Mouse (Mus musculus) heart, embryonic 15.5 days (tissue): ENCODE measurements at regions not wholly inside any gene's neighbourhood (a gene's known extent, or its start where the extent isn't known, plus 50 kb on each side); places are given as distances from the start of the nearest gene placed in this dataset.

Source experiments
- ATAC-seq: fragments of 200-750 bp; cut with Nextera tagmentation; replicated peaks from 2 replicates; pipeline ENCODE4 v1.8.0; 2017; ENCODE audit warnings: low read depth, moderate TSS enrichment; ENCODE audit not compliant: insufficient number of reproducible peaks, insufficient read depth, low FRiP score
- H3K27ac ChIP-seq: fragments of 300-500 bp; sonication (generic); 2 replicates; pipeline ENCODE4 v1.5.1; 2015; ENCODE audit warnings: mild to moderate bottlenecking, inconsistent platforms
- H3K27me3 ChIP-seq: fragments of 300-500 bp; sonication (generic); 2 replicates; pipeline ENCODE4 v1.6.1; 2015; ENCODE audit warnings: inconsistent platforms
- H3K36me3 ChIP-seq: fragments of 300-500 bp; sonication (generic); 2 replicates; pipeline ENCODE4 v1.6.1; 2015; ENCODE audit warnings: mild to moderate bottlenecking, inconsistent platforms
- H3K4me1 ChIP-seq: fragments of 300-500 bp; sonication (generic); replicated peaks from 2 replicates; pipeline ENCODE4 v1.6.1; 2015; ENCODE audit warnings: inconsistent platforms
- H3K4me2 ChIP-seq: fragments of 300-500 bp; sonication (generic); 2 replicates; pipeline ENCODE4 v1.6.1; 2015; ENCODE audit warnings: inconsistent platforms, mild to moderate bottlenecking, moderate library complexity
- H3K4me3 ChIP-seq: fragments of 300-500 bp; sonication (generic); 2 replicates; pipeline ENCODE4 v1.5.1; 2015; ENCODE audit warnings: mild to moderate bottlenecking, inconsistent platforms
- H3K9ac ChIP-seq: fragments of 300-500 bp; sonication (generic); 2 replicates; pipeline ENCODE4 v1.6.1; 2015; ENCODE audit warnings: mild to moderate bottlenecking, inconsistent platforms
- H3K9me3 ChIP-seq: fragments of 300-500 bp; sonication (generic); replicated peaks from 2 replicates; pipeline ENCODE4 v1.6.1; 2016; ENCODE audit warnings: inconsistent platforms
- WGBS: fragments of 180-500 bp; shearing (Covaris S2); methylation state at CpG from one replicate; pipeline ENCODE4 v1.1.7; 2015; ENCODE audit warnings: mixed read lengths; 5-methylcytosine and 5-hydroxymethylcytosine counted together

DNA sequence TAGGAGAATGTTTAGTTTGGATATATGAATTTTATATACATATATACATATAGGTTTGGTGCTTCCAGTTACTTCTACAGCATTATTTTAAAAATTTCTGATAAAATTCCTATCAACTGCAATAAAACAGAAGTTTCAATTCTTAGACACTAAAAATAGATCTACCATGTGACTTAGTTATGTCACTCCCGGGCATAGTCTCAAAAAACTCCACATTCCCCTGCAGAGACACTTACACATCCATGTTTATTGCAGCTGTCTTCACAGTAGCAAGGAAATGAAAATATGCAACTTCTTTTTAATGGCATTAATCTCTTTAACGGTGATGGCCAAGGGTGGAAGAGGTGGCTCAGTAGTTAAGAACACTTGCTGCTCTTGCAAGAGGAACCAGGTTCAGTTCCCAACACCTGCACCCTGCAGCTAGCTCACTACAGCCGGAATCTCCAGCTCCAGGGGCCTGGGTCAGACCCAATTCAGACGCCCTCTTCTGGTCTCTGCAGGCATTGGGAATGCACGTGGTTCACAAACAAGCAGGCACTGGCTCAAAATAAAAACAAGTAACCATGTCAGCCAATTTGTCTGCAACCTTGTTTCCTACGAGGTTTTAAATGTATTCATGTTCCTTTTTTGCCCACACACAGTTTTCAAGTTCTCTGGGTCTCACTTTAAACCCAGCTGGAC is 204.4 kb downstream of the Adra2a start:
- Histone ChIP-seq H3K9me3 (no peaks in the 10 kb centered on the region), H3K27ac (no peak overlapping the region), H3K36me3 (no peaks in the 10 kb centered on the region), H3K4me2 (no peak overlapping the region), H3K27me3 (no peaks in the 10 kb centered on the region), H3K9ac (no peak overlapping the region), H3K4me1 (no peaks in the 10 kb centered on the region; the same call in 1 of the 2 replicates), H3K4me3 (no peak overlapping the region)
- ATAC-seq = no peak
- 22% methylated on average over 6 of the region's 6 CpGs for WGBS

DNA sequence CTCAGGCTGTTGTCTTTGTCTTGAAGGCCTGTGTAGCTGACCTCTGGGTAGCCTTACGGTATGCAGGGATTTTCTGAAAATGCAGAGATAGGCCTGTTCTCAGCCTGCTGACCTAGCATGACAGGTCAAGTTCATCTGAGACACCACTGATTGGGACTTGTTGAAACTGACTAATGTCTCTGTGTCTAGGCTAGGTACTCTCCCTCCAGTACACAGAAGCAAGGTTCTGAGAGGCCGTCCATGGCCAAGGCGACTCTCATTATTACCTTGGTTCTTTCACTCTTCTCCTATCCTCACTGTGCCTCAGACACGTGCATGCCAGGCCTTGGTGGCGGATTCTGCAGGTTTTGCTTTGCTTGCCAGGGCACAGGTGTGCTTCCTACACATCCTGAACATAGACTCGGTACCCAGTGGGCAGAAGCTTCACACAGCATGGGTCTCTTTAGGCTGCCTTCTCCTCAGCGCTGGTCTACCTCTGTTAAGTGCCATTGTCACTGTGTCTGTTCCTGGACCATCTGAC is 208.3 kb downstream of the Adra2a start:
- no peak for ATAC-seq
- Histone ChIP-seq H3K4me1 (no peaks in the 10 kb centered on the region; the same call in 1 of the 2 replicates), H3K27ac (no peak overlapping the region), H3K9me3 (no peaks in the 10 kb centered on the region), H3K36me3 (no peaks in the 10 kb centered on the region), H3K4me2 (no peak overlapping the region), H3K9ac (no peak overlapping the region), H3K4me3 (no peak overlapping the region), H3K27me3 (no peaks in the 10 kb centered on the region)
- WGBS = 79% methylated on average over 7 of the region's 7 CpGs

DNA sequence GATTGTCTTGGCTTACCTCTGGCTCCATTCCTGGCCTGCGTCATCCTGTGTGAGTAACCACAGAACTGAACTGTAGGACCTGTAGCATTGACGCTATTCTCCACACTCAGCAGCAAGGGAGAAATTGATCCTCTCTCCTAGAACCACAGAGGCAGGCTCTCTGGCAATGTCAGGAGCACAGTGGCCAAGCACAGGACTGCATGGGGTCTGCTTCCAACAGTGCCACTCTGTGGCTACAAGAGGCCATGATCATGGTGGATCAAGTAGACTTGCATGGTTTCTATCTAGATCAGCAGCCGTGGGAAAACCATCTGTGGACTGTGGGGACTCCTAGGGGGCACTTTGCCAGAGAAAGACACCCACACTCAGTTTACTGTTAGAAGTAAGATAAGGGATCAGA is 213.9 kb downstream of the Adra2a start:
- H3K27me3 ChIP-seq = no peaks in the 10 kb centered on the region
- H3K27ac ChIP-seq = no peak overlapping the region
- H3K36me3 ChIP-seq = no peaks in the 10 kb centered on the region
- no peak overlapping the region for H3K9ac ChIP-seq
- H3K4me1 ChIP-seq = no peaks in the 10 kb centered on the region
- H3K9me3 ChIP-seq = no peaks in the 10 kb centered on the region
- H3K4me2 ChIP-seq = no peak overlapping the region
- WGBS = 80% methylated on average over 3 of the region's 3 CpGs
- no peak overlapping the region for H3K4me3 ChIP-seq
- no peak for ATAC-seq

DNA sequence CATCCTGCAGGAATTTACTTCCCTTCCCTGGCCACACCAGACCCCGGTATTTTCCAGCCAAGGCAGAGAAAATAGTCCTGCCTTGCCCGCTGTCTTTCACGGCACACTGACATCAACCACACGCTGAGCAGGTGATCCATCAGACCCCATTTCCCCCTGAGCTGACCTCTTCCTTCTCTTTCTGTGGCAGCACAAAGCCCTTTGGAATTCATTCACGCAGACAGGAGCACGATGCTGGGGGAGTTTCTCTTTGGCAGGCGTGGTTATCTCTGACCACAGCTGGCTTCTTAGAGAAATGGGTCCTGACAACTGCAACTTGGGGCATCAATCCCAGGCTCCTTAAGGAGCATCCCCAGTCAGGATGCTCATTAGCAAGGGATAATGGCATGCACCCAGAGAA is 215.2 kb downstream of the Adra2a start:
- H3K4me1 ChIP-seq = no peaks in the 10 kb centered on the region
- 12% methylated on average over 7 of the region's 7 CpGs for WGBS
- H3K4me2 ChIP-seq = no peak overlapping the region
- no peaks in the 10 kb centered on the region for H3K36me3 ChIP-seq
- ATAC-seq = no peak
- H3K27me3 ChIP-seq = no peaks in the 10 kb centered on the region
- no peak overlapping the region for H3K27ac ChIP-seq
- no peak overlapping the region for H3K4me3 ChIP-seq
- no peak overlapping the region for H3K9ac ChIP-seq
- H3K9me3 ChIP-seq = no peaks in the 10 kb centered on the region

DNA sequence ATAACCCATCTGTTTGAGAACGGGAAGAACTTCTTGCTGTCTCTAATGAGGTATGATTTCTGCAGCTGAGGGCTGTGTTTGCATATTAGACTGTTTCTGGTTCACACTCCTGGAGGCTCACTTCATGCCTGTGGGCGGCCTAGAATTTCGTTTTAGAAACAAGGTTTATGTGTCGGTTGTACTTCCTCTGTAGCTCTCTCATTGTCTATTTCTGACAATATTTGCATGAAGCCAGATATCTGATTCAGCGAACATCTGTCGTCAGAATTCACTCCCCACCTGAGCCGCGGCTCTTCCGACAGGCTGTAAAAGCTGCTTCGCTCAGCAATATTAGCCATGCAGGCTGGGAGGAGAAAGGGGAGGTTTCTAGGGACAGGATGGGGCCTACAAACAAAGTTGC is 233.4 kb downstream of the Adra2a start:
- ATAC-seq = no peak
- Histone ChIP-seq H3K9me3 (no peaks in the 10 kb centered on the region), H3K27me3 (no peaks in the 10 kb centered on the region), H3K4me2 (no peak overlapping the region), H3K9ac (no peak overlapping the region), H3K4me1 (no peaks in the 10 kb centered on the region), H3K27ac (no peak overlapping the region), H3K36me3 (no peaks in the 10 kb centered on the region), H3K4me3 (no peak overlapping the region)
- WGBS = 78% methylated on average over 10 of the region's 10 CpGs

DNA sequence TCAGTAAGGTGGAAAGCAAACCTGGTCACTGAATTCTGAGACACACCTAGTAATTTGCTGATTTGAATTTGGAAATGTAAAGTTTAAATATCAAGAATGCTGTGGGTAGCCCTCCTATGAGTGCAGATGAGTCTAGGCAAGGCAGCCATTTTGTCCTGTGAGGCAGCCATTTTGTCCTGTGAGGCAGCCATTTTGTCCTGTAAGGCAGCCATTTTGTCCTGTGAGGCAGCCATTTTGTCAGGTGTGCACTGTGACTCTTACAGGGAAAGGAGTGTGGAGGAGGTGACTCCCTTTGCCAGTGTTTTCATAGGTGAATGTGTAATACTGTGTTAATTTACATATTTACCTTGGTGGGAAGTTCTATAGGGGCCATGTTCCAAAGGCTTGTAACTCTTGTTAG is 241.5 kb downstream of the Adra2a start:
- H3K27ac ChIP-seq = no peak overlapping the region
- ATAC-seq = no peak

DNA sequence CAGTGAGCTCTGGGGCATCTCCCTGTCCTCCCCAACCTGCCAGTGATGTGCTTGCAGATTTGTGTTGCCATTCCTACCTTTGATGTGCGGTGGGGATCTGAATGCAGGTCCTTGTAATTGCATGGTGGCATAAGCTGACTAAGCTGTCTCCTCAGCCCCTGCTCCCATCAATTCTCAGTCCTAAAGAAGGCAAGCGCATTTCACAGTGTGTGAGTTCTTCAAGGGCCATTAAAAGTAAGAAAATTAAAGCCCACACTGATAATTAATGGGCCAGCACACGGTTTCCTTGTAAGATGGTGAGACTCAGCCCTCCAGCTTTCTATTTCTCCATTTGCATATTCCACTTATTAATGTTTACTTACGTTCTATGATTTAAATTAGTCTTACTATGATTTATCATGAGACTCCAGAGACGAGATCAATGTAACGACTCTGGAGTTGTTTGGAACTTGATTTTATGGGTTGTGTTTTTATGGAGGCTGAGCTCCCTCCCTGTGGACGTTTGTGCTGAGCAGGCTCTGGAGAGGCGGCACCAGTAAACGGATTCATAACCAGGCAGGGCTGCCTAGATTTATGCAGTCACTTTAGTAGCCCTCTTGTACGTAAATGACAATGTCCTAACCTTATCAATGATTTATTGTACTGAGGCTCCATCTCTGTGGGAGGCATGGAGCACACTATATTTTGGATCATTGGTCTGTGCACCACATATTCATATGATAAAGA is 253.9 kb downstream of the Adra2a start:
- no peak overlapping the region for H3K4me3 ChIP-seq
- no peak overlapping the region for H3K27ac ChIP-seq
- H3K9ac ChIP-seq = no peak overlapping the region
- no peaks in the 10 kb centered on the region for H3K9me3 ChIP-seq
- ATAC-seq = no peak
- WGBS = 81% methylated on average over 10 of the region's 10 CpGs
- H3K36me3 ChIP-seq = no peaks in the 10 kb centered on the region
- H3K4me1 ChIP-seq = no peaks in the 10 kb centered on the region
- H3K4me2 ChIP-seq = no peak overlapping the region
- H3K27me3 ChIP-seq = no peaks in the 10 kb centered on the region

More for the DNA sequence above, 241.5 kb downstream of the Adra2a start:
- no peak overlapping the region for H3K4me3 ChIP-seq
- no peak overlapping the region for H3K4me2 ChIP-seq
- H3K27me3 ChIP-seq = no peaks in the 10 kb centered on the region
- H3K36me3 ChIP-seq = no peaks in the 10 kb centered on the region
- H3K9me3 ChIP-seq = no peaks in the 10 kb centered on the region
- no peak overlapping the region for H3K9ac ChIP-seq
- H3K4me1 ChIP-seq = no peaks in the 10 kb centered on the region

DNA sequence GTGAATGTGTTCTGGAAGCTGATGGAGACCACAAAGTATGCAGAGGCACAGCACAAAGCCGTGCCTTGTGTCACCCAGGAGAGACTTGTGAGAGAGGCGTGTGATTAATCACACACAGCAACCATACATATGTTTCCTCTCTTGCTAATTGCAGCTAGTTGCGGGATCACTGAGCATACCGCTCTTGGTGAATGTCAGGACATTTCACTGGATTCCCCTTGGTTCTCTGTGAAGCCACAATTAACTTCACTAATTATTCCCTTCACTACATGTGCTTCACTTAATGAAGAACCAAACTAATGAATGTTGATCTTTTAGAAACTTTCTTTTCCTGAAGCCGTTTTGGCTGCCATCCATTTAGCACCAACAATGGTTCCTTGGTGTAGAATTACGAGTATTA is 267.3 kb downstream of the Adra2a start:
- no peaks in the 10 kb centered on the region for H3K36me3 ChIP-seq
- H3K27ac ChIP-seq = no peak overlapping the region
- H3K4me1 ChIP-seq = no peaks in the 10 kb centered on the region
- 75% methylated on average over 6 of the region's 6 CpGs for WGBS
- no peaks in the 10 kb centered on the region for H3K27me3 ChIP-seq
- no peaks in the 10 kb centered on the region for H3K9me3 ChIP-seq
- ATAC-seq = no peak
- no peak overlapping the region for H3K4me3 ChIP-seq
- H3K9ac ChIP-seq = no peak overlapping the region
- H3K4me2 ChIP-seq = no peak overlapping the region

DNA sequence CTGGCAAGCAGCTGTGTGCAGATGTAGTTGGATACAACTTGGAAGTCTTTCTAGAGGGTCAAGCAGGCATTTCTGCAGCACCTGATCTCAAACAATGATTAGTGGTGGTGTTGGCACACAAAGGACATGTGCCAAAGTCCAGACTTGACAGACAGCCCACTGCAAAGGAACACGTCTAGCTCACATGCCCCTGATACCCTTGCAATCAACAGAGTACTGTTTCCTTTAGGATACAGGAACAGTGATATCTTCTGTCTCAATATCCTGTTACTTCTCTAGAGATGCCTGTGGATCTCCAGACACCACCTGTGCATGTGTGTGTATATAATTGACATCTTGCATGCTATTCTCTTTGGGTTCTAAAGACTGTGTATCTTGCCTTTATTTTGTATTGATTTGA is 267.8 kb downstream of the Adra2a start:
- H3K36me3 ChIP-seq = no peaks in the 10 kb centered on the region
- H3K27me3 ChIP-seq = no peaks in the 10 kb centered on the region
- no peak overlapping the region for H3K27ac ChIP-seq
- no peak overlapping the region for H3K4me3 ChIP-seq
- no peaks in the 10 kb centered on the region for H3K4me1 ChIP-seq
- WGBS = 46% methylated on average over 1 of the region's 1 CpGs
- H3K9me3 ChIP-seq = no peaks in the 10 kb centered on the region
- no peak overlapping the region for H3K9ac ChIP-seq
- no peak overlapping the region for H3K4me2 ChIP-seq
- no peak for ATAC-seq

DNA sequence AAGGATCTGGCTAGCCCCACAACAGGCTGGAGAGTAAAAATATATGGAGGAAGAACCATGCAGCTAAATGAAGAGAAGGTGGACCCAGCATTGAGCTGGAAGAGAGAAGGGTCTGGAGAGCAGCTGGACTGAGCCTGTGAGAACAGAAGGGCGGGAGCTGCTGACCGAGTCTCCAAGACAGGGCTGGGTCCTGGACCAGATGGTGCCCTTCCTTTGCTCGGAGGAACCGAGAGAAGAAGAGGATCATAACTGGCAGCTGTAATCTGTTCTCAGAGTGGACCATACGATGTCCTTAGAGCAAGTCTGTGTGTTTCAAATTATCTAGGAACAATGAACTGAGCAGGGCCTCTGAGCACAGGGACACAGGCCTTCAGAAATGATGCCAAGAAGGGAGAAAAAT is 279.3 kb downstream of the Adra2a start:
- Histone ChIP-seq H3K4me3 (no peak overlapping the region), H3K4me1 (no peaks in the 10 kb centered on the region), H3K36me3 (no peaks in the 10 kb centered on the region), H3K9me3 (no peaks in the 10 kb centered on the region), H3K27me3 (no peaks in the 10 kb centered on the region), H3K27ac (no peak overlapping the region), H3K4me2 (no peak overlapping the region), H3K9ac (no peak overlapping the region)
- ATAC-seq = no peak
- 64% methylated on average over 5 of the region's 5 CpGs for whole genome bisulfite sequencing

DNA sequence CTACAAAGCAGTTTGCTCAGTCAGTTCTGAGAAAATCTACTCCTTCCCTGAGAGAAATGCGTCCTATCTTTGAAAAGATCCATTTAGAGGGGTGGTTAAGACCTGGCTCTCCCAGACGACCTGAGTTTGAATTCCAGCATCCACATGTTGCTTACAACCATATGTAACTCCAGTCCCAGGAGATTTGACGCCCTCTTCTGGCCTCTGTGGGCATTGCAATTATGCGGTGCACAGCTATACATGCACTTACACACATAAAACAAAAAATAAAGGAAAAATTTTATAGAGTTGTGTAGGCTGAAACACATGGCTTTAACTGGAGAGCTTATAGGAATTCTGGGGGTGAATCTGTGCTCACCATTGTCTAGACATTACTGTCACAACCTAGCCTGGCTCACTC is 281.0 kb downstream of the Adra2a start:
- Histone ChIP-seq H3K27ac (no peak overlapping the region), H3K4me2 (no peak overlapping the region), H3K9me3 (no peaks in the 10 kb centered on the region), H3K4me3 (no peak overlapping the region), H3K9ac (no peak overlapping the region), H3K36me3 (no peaks in the 10 kb centered on the region), H3K4me1 (no peaks in the 10 kb centered on the region), H3K27me3 (no peaks in the 10 kb centered on the region)
- 51% methylated on average over 4 of the region's 4 CpGs for WGBS
- no peak for ATAC-seq

DNA sequence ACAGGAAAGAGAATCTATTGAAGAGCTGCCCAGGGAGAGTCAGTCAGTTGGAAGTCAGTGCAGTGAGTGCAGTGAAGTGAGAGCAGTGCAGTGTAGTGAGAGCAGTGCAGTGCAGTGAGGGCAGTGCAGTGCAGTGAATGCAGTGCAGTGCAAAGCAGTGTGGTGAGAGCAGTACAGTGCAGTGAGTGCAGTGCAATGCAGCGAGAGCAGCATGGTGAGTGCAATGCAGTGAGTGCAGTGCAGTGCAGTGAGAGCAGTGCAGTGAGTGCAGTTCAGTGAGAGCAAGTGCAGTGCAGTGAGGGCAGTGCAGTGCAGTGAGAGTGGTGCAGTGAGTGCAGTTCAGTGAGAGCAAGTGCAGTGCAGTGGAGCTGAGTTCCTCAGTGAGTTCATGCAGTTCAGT is 288.2 kb downstream of the Adra2a start:
- no peaks in the 10 kb centered on the region for H3K4me1 ChIP-seq
- WGBS = 78% methylated on average over 1 of the region's 1 CpGs
- no peak overlapping the region for H3K4me3 ChIP-seq
- H3K27me3 ChIP-seq = no peaks in the 10 kb centered on the region
- H3K9ac ChIP-seq = no peak overlapping the region
- H3K27ac ChIP-seq = no peak overlapping the region
- ATAC-seq = no peak
- no peaks in the 10 kb centered on the region for H3K9me3 ChIP-seq
- no peaks in the 10 kb centered on the region for H3K36me3 ChIP-seq
- H3K4me2 ChIP-seq = no peak overlapping the region
